Mouse (Mus musculus) ES-Bruce4 (cell line): ENCODE data around the gene Usp47.

Source experiments
- CTCF ChIP-seq: IDR thresholded peaks from one replicate; pipeline ENCODE4 v1.8.1; 2011; ENCODE audit warnings: low read depth, low read length
- EP300 ChIP-seq: IDR thresholded peaks from 2 replicates; pipeline ENCODE4 v1.6.1; 2011; ENCODE audit warnings: low read depth, low read length; ENCODE audit not compliant: insufficient read depth
- POLR2A ChIP-seq: IDR thresholded peaks from one replicate; pipeline ENCODE4 v1.8.1; 2011; ENCODE audit warnings: low read length; ENCODE audit not compliant: insufficient read depth

- TF ChIP-seq CTCF, result no peak
- no peak for TF ChIP-seq POLR2A
- TF ChIP-seq EP300, result no peak
These were observed 51.6 kb downstream of the Usp47 start for GRCm38 (mm10) chr7:112074868-112075267.
